Mouse (Mus musculus): ENCODE measurements at regions not wholly inside any gene's neighbourhood (a gene's known extent, or its start where the extent isn't known, plus 50 kb on each side); places are given as distances from the start of the nearest gene placed in this dataset.

GRCm38 (mm10) chr1:76430041-76430610, 884.1 kb downstream of the Slc4a3 start:
- in situ Hi-C loops (cut with MboI; ENCODE audit: low sequenced_read_pairs in 2 of 2, unreplicated experiment in 2 of 2), result no loop called here
- no peak overlapping the region for H3K27ac ChIP-seq (ENCODE audit: insufficient read depth, low read depth, low read length, poor library complexity, severe bottlenecking)
- no peak for TF ChIP-seq ZC3H11A (IDR thresholded peaks at IDR 0.05; ENCODE audit: borderline replicate concordance, low read depth, low read length)
- TF ChIP-seq ZNF384 (IDR thresholded peaks at IDR 0.05; ENCODE audit: low read depth, low read length), result no peak
- TF ChIP-seq CHD2 (IDR thresholded peaks at IDR 0.05; ENCODE audit: low read depth, low read length), result no peak
- TF ChIP-seq HCFC1 (IDR thresholded peaks at IDR 0.05; ENCODE audit: borderline replicate concordance, insufficient read depth, low read length), result no peak
- TF ChIP-seq MAFK (IDR thresholded peaks at IDR 0.05; ENCODE audit: insufficient read depth, low read depth, low read length), result no peak
- no peaks in the 10 kb centered on the region for H3K9me3 ChIP-seq (ENCODE audit: control insufficient read depth, insufficient read depth, low read depth, low read length)
- no peak for DNase-seq (ENCODE audit: low read depth, low spot score)
- H3K9ac ChIP-seq (ENCODE audit: insufficient read depth, low read depth, low read length, poor library complexity, severe bottlenecking), result no peak overlapping the region
- H3K36me3 ChIP-seq (ENCODE audit: control insufficient read depth, insufficient read depth, low read length, poor library complexity, severe bottlenecking), result no peaks in the 10 kb centered on the region
- H3K4me1 ChIP-seq (ENCODE audit: control insufficient read depth in 2 of 2, insufficient read depth in 2 of 2, low read length in 2 of 2, poor library complexity in 1 of 2), result no peaks in the 10 kb centered on the region
- H3K4me3 ChIP-seq (ENCODE audit: insufficient read depth in 1 of 2, low read depth in 1 of 2, low read length in 2 of 2, poor library complexity in 1 of 2, severe bottlenecking in 1 of 2), result no peak overlapping the region

GRCm38 (mm10) chr1:76433481-76433941, 887.4 kb downstream of the Slc4a3 start:
- H3K27ac ChIP-seq (ENCODE audit: insufficient read depth, low read depth, low read length, poor library complexity, severe bottlenecking), result no peak overlapping the region
- in situ Hi-C loops (cut with MboI; ENCODE audit: low sequenced_read_pairs in 2 of 2, unreplicated experiment in 2 of 2), result no loop called here
- H3K4me1 ChIP-seq (ENCODE audit: control insufficient read depth in 2 of 2, insufficient read depth in 2 of 2, low read length in 2 of 2, poor library complexity in 1 of 2), result no peaks in the 10 kb centered on the region
- H3K4me3 ChIP-seq (ENCODE audit: insufficient read depth in 1 of 2, low read depth in 1 of 2, low read length in 2 of 2, poor library complexity in 1 of 2, severe bottlenecking in 1 of 2), result no peak overlapping the region
- no peak overlapping the region for H3K9ac ChIP-seq (ENCODE audit: insufficient read depth, low read depth, low read length, poor library complexity, severe bottlenecking)
- no peaks in the 10 kb centered on the region for H3K9me3 ChIP-seq (ENCODE audit: control insufficient read depth, insufficient read depth, low read depth, low read length)
- DNase-seq (ENCODE audit: low read depth, low spot score), result no peak
- no peaks in the 10 kb centered on the region for H3K36me3 ChIP-seq (ENCODE audit: control insufficient read depth, insufficient read depth, low read length, poor library complexity, severe bottlenecking)
- TF ChIP-seq ZC3H11A (IDR thresholded peaks at IDR 0.05; ENCODE audit: borderline replicate concordance, low read depth, low read length) (no peak), MAFK (IDR thresholded peaks at IDR 0.05; ENCODE audit: insufficient read depth, low read depth, low read length) (no peak), HCFC1 (IDR thresholded peaks at IDR 0.05; ENCODE audit: borderline replicate concordance, insufficient read depth, low read length) (no peak), CHD2 (IDR thresholded peaks at IDR 0.05; ENCODE audit: low read depth, low read length) (no peak), ZNF384 (IDR thresholded peaks at IDR 0.05; ENCODE audit: low read depth, low read length) (no peak)

GRCm38 (mm10) chr1:76450539-76451214, 904.6 kb downstream of the Slc4a3 start:
- Histone ChIP-seq H3K9me3 (ENCODE audit: control insufficient read depth, insufficient read depth, low read depth, low read length) (no peaks in the 10 kb centered on the region), H3K4me1 (ENCODE audit: control insufficient read depth in 2 of 2, insufficient read depth in 2 of 2, low read length in 2 of 2, poor library complexity in 1 of 2) (no peaks in the 10 kb centered on the region), H3K4me3 (ENCODE audit: insufficient read depth in 1 of 2, low read depth in 1 of 2, low read length in 2 of 2, poor library complexity in 1 of 2, severe bottlenecking in 1 of 2) (no peak overlapping the region), H3K9ac (ENCODE audit: insufficient read depth, low read depth, low read length, poor library complexity, severe bottlenecking) (no peak overlapping the region), H3K36me3 (ENCODE audit: control insufficient read depth, insufficient read depth, low read length, poor library complexity, severe bottlenecking) (no peaks in the 10 kb centered on the region), H3K27ac (ENCODE audit: insufficient read depth, low read depth, low read length, poor library complexity, severe bottlenecking) (no peak overlapping the region)
- DNase-seq (ENCODE audit: low read depth, low spot score), result no peak
- in situ Hi-C loops (cut with MboI; ENCODE audit: low sequenced_read_pairs in 2 of 2, unreplicated experiment in 2 of 2), result no loop called here
- TF ChIP-seq MAFK (IDR thresholded peaks at IDR 0.05; ENCODE audit: insufficient read depth, low read depth, low read length) (no peak), ZC3H11A (IDR thresholded peaks at IDR 0.05; ENCODE audit: borderline replicate concordance, low read depth, low read length) (no peak), HCFC1 (IDR thresholded peaks at IDR 0.05; ENCODE audit: borderline replicate concordance, insufficient read depth, low read length) (no peak)

GRCm38 (mm10) chr1:76453160-76453710, 907.2 kb downstream of the Slc4a3 start:
- DNase-seq (ENCODE audit: low read depth, low spot score), result no peak
- Histone ChIP-seq H3K9me3 (ENCODE audit: control insufficient read depth, insufficient read depth, low read depth, low read length) (no peaks in the 10 kb centered on the region), H3K9ac (ENCODE audit: insufficient read depth, low read depth, low read length, poor library complexity, severe bottlenecking) (no peak overlapping the region), H3K27ac (ENCODE audit: insufficient read depth, low read depth, low read length, poor library complexity, severe bottlenecking) (no peak overlapping the region), H3K36me3 (ENCODE audit: control insufficient read depth, insufficient read depth, low read length, poor library complexity, severe bottlenecking) (no peaks in the 10 kb centered on the region), H3K4me3 (ENCODE audit: insufficient read depth in 1 of 2, low read depth in 1 of 2, low read length in 2 of 2, poor library complexity in 1 of 2, severe bottlenecking in 1 of 2) (no peak overlapping the region), H3K4me1 (ENCODE audit: control insufficient read depth in 2 of 2, insufficient read depth in 2 of 2, low read length in 2 of 2, poor library complexity in 1 of 2) (no peaks in the 10 kb centered on the region)
- TF ChIP-seq MAFK (IDR thresholded peaks at IDR 0.05; ENCODE audit: insufficient read depth, low read depth, low read length) (no peak), ZC3H11A (IDR thresholded peaks at IDR 0.05; ENCODE audit: borderline replicate concordance, low read depth, low read length) (no peak), HCFC1 (IDR thresholded peaks at IDR 0.05; ENCODE audit: borderline replicate concordance, insufficient read depth, low read length) (no peak), ZNF384 (IDR thresholded peaks at IDR 0.05; ENCODE audit: low read depth, low read length) (no peak), CHD2 (IDR thresholded peaks at IDR 0.05; ENCODE audit: low read depth, low read length) (no peak)
- in situ Hi-C loops (cut with MboI; ENCODE audit: low sequenced_read_pairs in 2 of 2, unreplicated experiment in 2 of 2), result no loop called here

Measured in ES-E14 (cell line).